Mouse (Mus musculus) limb, embryonic 14.5 days (tissue): ENCODE measurements at regions not wholly inside any gene's neighbourhood (a gene's known extent, or its start where the extent isn't known, plus 50 kb on each side); places are given as distances from the start of the nearest gene placed in this dataset.

Experiments
- ATAC-seq: fragments of 200-750 bp; cut with Nextera tagmentation; 2 replicates; pipeline ENCODE4 v1.8.0; 2017; ENCODE audit warnings: low read depth, moderate number of reproducible peaks, moderate TSS enrichment; ENCODE audit not compliant: low FRiP score
- DNase-seq: peaks from one replicate; pipeline ENCODE4 v3.0.0-alpha.2; 2015; ENCODE audit warnings: low spot score
- H3K27ac ChIP-seq: fragments of 300-500 bp; sonication (generic); replicated peaks from 2 replicates; pipeline ENCODE4 v1.5.1; 2014; ENCODE audit warnings: low read depth, mild to moderate bottlenecking, low read length, moderate library complexity, mixed read lengths
- H3K27me3 ChIP-seq: fragments of 300-500 bp; sonication (generic); 2 replicates; pipeline ENCODE4 v1.6.1; 2014; ENCODE audit warnings: low read length, mixed read lengths; ENCODE audit not compliant: control insufficient read depth, insufficient read depth
- H3K36me3 ChIP-seq: fragments of 300-500 bp; sonication (generic); 2 replicates; pipeline ENCODE4 v1.6.1; 2014; ENCODE audit warnings: mild to moderate bottlenecking, low read length, moderate library complexity, mixed read lengths; ENCODE audit not compliant: control insufficient read depth, insufficient read depth
- H3K4me1 ChIP-seq: fragments of 300-500 bp; sonication (generic); 2 replicates; pipeline ENCODE4 v1.6.1; 2014; ENCODE audit warnings: antibody characterized with exemption, low read length, mixed read lengths; ENCODE audit not compliant: control insufficient read depth, insufficient read depth
- H3K4me2 ChIP-seq: fragments of 300-500 bp; sonication (generic); replicated peaks from 2 replicates; pipeline ENCODE4 v1.6.1; 2014; ENCODE audit warnings: low read depth, mild to moderate bottlenecking, low read length, moderate library complexity; ENCODE audit not compliant: severe bottlenecking
- H3K4me3 ChIP-seq: fragments of 300-500 bp; sonication (generic); replicated peaks from 2 replicates; pipeline ENCODE4 v1.5.1; 2014; ENCODE audit warnings: low read length
- H3K9ac ChIP-seq: fragments of 300-500 bp; sonication (generic); 2 replicates; pipeline ENCODE4 v1.6.1; 2014; ENCODE audit warnings: mild to moderate bottlenecking, low read depth, low read length, moderate library complexity; ENCODE audit not compliant: severe bottlenecking
- H3K9me3 ChIP-seq: fragments of 300-500 bp; sonication (generic); 2 replicates; pipeline ENCODE4 v1.6.1; 2016; ENCODE audit warnings: low read length; ENCODE audit not compliant: control insufficient read depth
- POLR2A ChIP-seq: fragments of 200-500 bp; IDR thresholded peaks from 2 replicates; pipeline ENCODE4 v1.8.0; 2012; ENCODE audit warnings: inconsistent platforms, mild to moderate bottlenecking, moderate library complexity, borderline replicate concordance; ENCODE audit not compliant: insufficient read depth, insufficient read length; ENCODE audit errors: extremely low read depth
- WGBS: fragments of 180-500 bp; shearing (Covaris S2); extraction: QIAGEN DNeasy Blood & Tissue Kit; methylation state at CpG from one replicate; pipeline ENCODE4 v1.1.7; 2014; 5-methylcytosine and 5-hydroxymethylcytosine counted together

DNA sequence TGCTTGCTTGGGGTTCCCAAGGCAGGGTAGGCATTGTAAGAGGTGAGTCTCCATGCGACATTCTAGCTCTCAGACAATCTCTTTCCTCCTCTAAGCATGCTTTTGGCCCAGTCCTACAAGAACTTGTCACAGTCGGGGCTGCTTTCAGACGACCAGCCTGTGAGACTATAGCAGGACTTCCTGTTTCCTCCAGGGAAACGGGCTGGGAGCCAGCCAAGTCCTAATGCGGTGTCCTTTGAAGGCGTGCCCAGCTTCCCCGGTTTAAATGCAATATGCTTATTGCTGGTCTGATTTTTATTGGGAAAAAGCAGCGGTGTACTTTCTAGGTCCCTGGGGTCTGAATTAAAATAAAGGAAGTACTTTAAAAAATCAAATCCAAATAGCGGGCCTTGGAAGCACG is 299.4 kb upstream of the 4930535I16Rik start:
- WGBS = 12% methylated on average over 10 of the region's 10 CpGs
- H3K27ac ChIP-seq = no peak overlapping the region
- ATAC-seq = no peak

DNA sequence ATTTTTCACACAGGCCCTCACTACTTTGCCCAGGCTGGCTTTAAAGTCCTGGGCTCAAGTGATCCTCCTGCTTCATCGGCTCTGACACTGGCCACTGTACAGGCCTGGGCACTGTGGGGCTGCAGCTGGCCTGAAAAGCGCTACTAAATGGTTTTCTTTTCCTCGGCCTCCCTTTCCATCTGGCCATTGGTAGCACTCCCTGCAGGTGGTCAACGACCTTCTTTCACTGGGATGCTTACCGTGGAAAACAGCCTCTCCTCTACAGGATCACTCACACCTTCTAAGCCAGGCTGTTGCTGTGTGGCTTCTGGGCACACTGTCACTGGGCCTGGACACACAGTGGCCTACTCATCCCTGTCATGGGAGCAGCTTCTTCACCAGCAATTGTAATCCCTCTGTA is 298.5 kb upstream of the 4930535I16Rik start:
- no peaks in the 10 kb centered on the region for H3K36me3 ChIP-seq
- DNase-seq (no peak), ATAC-seq (no peak)
- H3K27me3 ChIP-seq = no peaks in the 10 kb centered on the region; the same call in 1 of the 2 replicates
- H3K4me1 ChIP-seq = peaks cover 10% of the 10 kb centered on the region; the same call in 1 of the 2 replicates
- no peak overlapping the region for H3K9ac ChIP-seq
- 36% methylated on average over 5 of the region's 5 CpGs for WGBS
- no peaks in the 10 kb centered on the region for H3K9me3 ChIP-seq
- no peak for TF ChIP-seq POLR2A
- H3K4me3 ChIP-seq = no peak overlapping the region
- no peak overlapping the region for H3K27ac ChIP-seq
- H3K4me2 ChIP-seq = no peak overlapping the region

More for the DNA sequence above, 299.4 kb upstream of the 4930535I16Rik start:
- no peak overlapping the region for H3K9ac ChIP-seq
- H3K36me3 ChIP-seq = no peaks in the 10 kb centered on the region
- peak; percentile 69 for DNase-seq
- no peak overlapping the region for H3K4me2 ChIP-seq
- no peaks in the 10 kb centered on the region; the same call in 1 of the 2 replicates for H3K27me3 ChIP-seq
- no peak overlapping the region for H3K4me3 ChIP-seq
- H3K4me1 ChIP-seq = peaks cover 10% of the 10 kb centered on the region; the same call in 1 of the 2 replicates
- TF ChIP-seq POLR2A = no peak
- no peaks in the 10 kb centered on the region for H3K9me3 ChIP-seq

- peaks cover 10% of the 10 kb centered on the region; the same call in 1 of the 2 replicates for H3K4me1 ChIP-seq
- H3K9me3 ChIP-seq = no peaks in the 10 kb centered on the region
- 87% methylated on average over 7 of the region's 7 CpGs for WGBS
- H3K9ac ChIP-seq = no peak overlapping the region
- no peak for DNase-seq
- H3K27me3 ChIP-seq = no peaks in the 10 kb centered on the region; the same call in 1 of the 2 replicates
- ATAC-seq = no peak
- TF ChIP-seq POLR2A = no peak
- H3K4me3 ChIP-seq = no peak overlapping the region
- no peaks in the 10 kb centered on the region for H3K36me3 ChIP-seq
- H3K27ac ChIP-seq = no peak overlapping the region
- no peak overlapping the region for H3K4me2 ChIP-seq
Measured at GRCm38 (mm10) chr4:124215077-124215476, 297.3 kb upstream of the 4930535I16Rik start.

GRCm38 (mm10) chr4:124210103-124210502 is 292.3 kb upstream of the 4930535I16Rik start:
- Histone ChIP-seq H3K4me2 (no peak overlapping the region), H3K36me3 (no peaks in the 10 kb centered on the region), H3K27ac (no peak overlapping the region), H3K27me3 (no peaks in the 10 kb centered on the region), H3K9me3 (no peaks in the 10 kb centered on the region), H3K4me3 (no peak overlapping the region), H3K4me1 (no peaks in the 10 kb centered on the region), H3K9ac (no peak overlapping the region)
- WGBS = 65% methylated on average over 9 of the region's 9 CpGs
- DNase-seq (no peak), ATAC-seq (no peak)
- no peak for TF ChIP-seq POLR2A

DNA sequence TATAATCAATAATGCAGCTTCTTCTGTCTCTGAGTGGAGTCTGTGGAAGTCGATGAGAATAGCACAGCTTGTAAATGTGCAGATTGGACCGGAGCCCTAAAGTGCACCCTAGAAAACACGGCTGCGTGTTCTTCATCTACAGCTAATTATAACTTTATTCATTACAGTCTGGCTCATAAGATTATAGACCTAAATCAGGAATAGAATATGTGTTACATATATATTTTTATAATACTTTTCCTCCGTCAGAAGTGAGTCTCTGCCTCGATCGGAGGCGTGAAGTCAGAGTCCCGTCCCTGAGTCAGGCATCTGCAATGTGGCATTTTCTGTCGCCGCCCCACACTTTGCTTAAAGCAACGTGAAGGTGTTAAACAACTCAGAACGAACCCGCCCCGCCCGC is 288.7 kb upstream of the 4930535I16Rik start:
- DNase-seq (no peak), ATAC-seq (no peak)
- Histone ChIP-seq H3K27ac (no peak overlapping the region), H3K4me1 (no peaks in the 10 kb centered on the region), H3K9me3 (no peaks in the 10 kb centered on the region), H3K36me3 (no peaks in the 10 kb centered on the region), H3K27me3 (no peaks in the 10 kb centered on the region), H3K9ac (no peak overlapping the region), H3K4me3 (no peak overlapping the region), H3K4me2 (no peak overlapping the region)
- TF ChIP-seq POLR2A = no peak
- WGBS = 79% methylated on average over 16 of the region's 16 CpGs

- no peak overlapping the region for H3K9ac ChIP-seq
- H3K4me2 ChIP-seq = no peak overlapping the region
- 80% methylated on average over 2 of the region's 2 CpGs for WGBS
- DNase-seq (no peak), ATAC-seq (no peak)
- no peaks in the 10 kb centered on the region for H3K4me1 ChIP-seq
- H3K36me3 ChIP-seq = no peaks in the 10 kb centered on the region
- H3K27me3 ChIP-seq = peaks cover 12% of the 10 kb centered on the region
- H3K27ac ChIP-seq = no peak overlapping the region
- no peaks in the 10 kb centered on the region for H3K9me3 ChIP-seq
- no peak for TF ChIP-seq POLR2A
- no peak overlapping the region for H3K4me3 ChIP-seq
Measured at GRCm38 (mm10) chr4:124203736-124204135, 285.9 kb upstream of the 4930535I16Rik start.
